Mouse (Mus musculus): ENCODE results near the gene Rilp.

GRCm38 (mm10) chr11:75544713-75545112 is 34.8 kb downstream of the Rilp start:
- TF ChIP-seq POLR2A (IDR thresholded peaks at IDR 0.05; ENCODE audit: extremely low read depth, insufficient read depth, low read length) (no peak), CTCF (IDR thresholded peaks at IDR 0.05; ENCODE audit: low read depth, low read length) (no peak)

Measured in liver, adult 2 months (tissue).